8 mouse cellular contexts compared by ENCODE assay signal in the genomic region with DNA sequence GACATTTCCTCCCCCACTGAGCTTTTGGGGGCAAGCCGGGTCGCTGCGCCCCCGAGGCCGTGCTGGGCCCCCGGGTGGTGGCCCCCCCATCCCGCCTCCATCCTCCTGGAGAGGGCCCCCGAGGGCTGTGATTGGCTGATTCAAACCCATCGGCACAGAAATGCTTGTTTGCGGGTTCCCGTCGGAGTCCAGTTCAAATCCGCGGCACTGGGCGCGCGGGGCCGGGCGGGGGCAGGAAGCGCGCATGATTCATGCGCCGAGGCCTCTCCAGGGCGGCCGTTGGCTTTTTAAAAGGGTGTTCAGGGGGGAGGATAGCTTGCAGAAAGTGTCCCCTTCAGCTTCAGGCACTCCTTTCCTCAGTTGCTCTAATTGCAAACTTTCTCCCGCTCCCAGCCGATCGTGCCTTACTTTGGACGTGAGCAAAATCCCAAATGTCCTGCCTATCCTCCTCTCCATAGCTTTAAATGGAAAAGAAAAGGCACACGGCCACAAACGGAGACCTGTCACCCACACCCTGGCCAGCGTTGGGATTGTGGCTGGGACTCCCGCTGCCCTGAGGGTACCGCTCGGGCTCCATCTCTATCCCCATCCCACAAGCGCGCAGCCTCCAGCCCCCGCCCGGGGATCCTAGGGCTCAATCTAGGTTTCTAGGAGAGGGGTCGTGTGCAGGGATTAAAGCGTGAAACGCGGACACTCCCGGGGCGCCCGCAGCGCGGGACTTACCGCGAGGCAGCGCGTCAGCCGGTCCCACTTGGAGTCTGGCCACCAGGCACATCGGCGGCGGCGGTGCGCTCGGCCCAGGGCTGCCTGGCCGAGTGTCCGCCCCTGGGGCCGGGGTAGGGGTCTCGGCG. TPM values are rescaled to one million over a fixed set of nuclear protein-coding genes. Genes with fewer than 3 reads are reported as not detected.
DNase-seq lines count a peak whose midpoint lies in the region; ATAC-seq and TF ChIP-seq lines count a peak whose summit lies in the region.

A gene (minus strand): TSS at position 809 of the 851 bp plus-strand sequence.

- under 1% methylated on average over 63 of the region's 64 CpGs for WGBS in forebrain, postnatal 0 days
- WGBS in hindbrain, embryonic 15.5 days, result under 1% methylated on average over 59 of the region's 64 CpGs
- WGBS in lung, embryonic 15.5 days, result under 1% methylated on average over 64 of the region's 64 CpGs
- WGBS in olfactory bulb, adult 2 months, result 2% methylated on average over 64 of the region's 64 CpGs

- DNase-seq in adrenal gland, adult (ENCODE audit: inconsistent age in 2 of 2, low spot score in 1 of 2), result peak; percentile 55 to 81
- DNase-seq in adrenal gland, adult 8-10 months, result no peak
- DNase-seq in adrenal gland, adult 2 months, result peak; percentile 72
- DNase-seq in forebrain, postnatal 0 days, result no peak

- no peaks in the 10 kb centered on the region for H3K4me1 ChIP-seq in forebrain, postnatal 0 days (ENCODE audit: insufficient read depth)
- peaks cover 19% of the 10 kb centered on the region for H3K4me1 ChIP-seq in hindbrain, embryonic 15.5 days (replicated peaks)
- H3K4me1 ChIP-seq in lung, embryonic 15.5 days, result peaks cover 24% of the 10 kb centered on the region
- H3K4me1 ChIP-seq in olfactory bulb, adult 2 months (ENCODE audit: control insufficient read depth, insufficient read depth, low read length), result peaks cover 9% of the 10 kb centered on the region

- H3K4me2 ChIP-seq in forebrain, postnatal 0 days (ENCODE audit: low read depth), result peak within 1 kb of the TSS; percentile 94
- H3K4me2 ChIP-seq in hindbrain, embryonic 15.5 days, result peak within 1 kb of the TSS; percentile 84
- H3K4me2 ChIP-seq in lung, embryonic 15.5 days, result peak within 1 kb of the TSS; percentile 97

- H3K36me3 ChIP-seq in forebrain, postnatal 0 days (ENCODE audit: insufficient read depth), result no peaks in the 10 kb centered on the region
- H3K36me3 ChIP-seq in hindbrain, embryonic 15.5 days, result no peaks in the 10 kb centered on the region
- no peaks in the 10 kb centered on the region; the same call in 1 of the 2 replicates for H3K36me3 ChIP-seq in lung, embryonic 15.5 days

- H3K9ac ChIP-seq in forebrain, postnatal 0 days, result peak within 1 kb of the TSS; percentile 57
- H3K9ac ChIP-seq in hindbrain, embryonic 15.5 days, result peak within 1 kb of the TSS; percentile 43
- H3K9ac ChIP-seq in lung, embryonic 15.5 days, result peak within 1 kb of the TSS; percentile 54

- peak; percentile 55 for ATAC-seq in forebrain, postnatal 0 days
- peak; percentile 55; the same call in 1 of the 2 replicates for ATAC-seq in hindbrain, embryonic 15.5 days (ENCODE audit: low FRiP score, low read depth)
- peak; percentile 43; the same call in 1 of the 2 replicates for ATAC-seq in lung, embryonic 15.5 days (ENCODE audit: borderline replicate concordance, extremely low read depth, low FRiP score, low TSS enrichment)
- no peak for ATAC-seq in erythroid progenitor cell, adult 5-6 weeks (replicated peaks; ENCODE audit: low FRiP score, poor library complexity, severe bottlenecking)

- no peaks in the 10 kb centered on the region for H3K9me3 ChIP-seq in forebrain, postnatal 0 days (ENCODE audit: low read length)
- H3K9me3 ChIP-seq in hindbrain, embryonic 15.5 days, result no peaks in the 10 kb centered on the region
- no peaks in the 10 kb centered on the region for H3K9me3 ChIP-seq in lung, embryonic 15.5 days

- TF ChIP-seq POLR2A in olfactory bulb, adult 2 months (IDR thresholded peaks at IDR 0.05; ENCODE audit: insufficient read depth, low read depth, low read length), result no peak

- H3K27me3 ChIP-seq in forebrain, postnatal 0 days (ENCODE audit: insufficient read depth, low read length), result peaks cover 13% of the 10 kb centered on the region; the same call in 1 of the 2 replicates
- H3K27me3 ChIP-seq in hindbrain, embryonic 15.5 days, result peaks cover 24% of the 10 kb centered on the region
- H3K27me3 ChIP-seq in lung, embryonic 15.5 days, result peaks cover 18% of the 10 kb centered on the region

- peak within 1 kb of the TSS; percentile 48 for H3K4me3 ChIP-seq in forebrain, postnatal 0 days (ENCODE audit: low read depth, low read length)
- H3K4me3 ChIP-seq in hindbrain, embryonic 15.5 days, result peak within 1 kb of the TSS; percentile 52
- H3K4me3 ChIP-seq in lung, embryonic 15.5 days, result peak within 1 kb of the TSS; percentile 62
- H3K4me3 ChIP-seq in olfactory bulb, adult 2 months (ENCODE audit: insufficient read depth, low read depth, low read length), result peak within 1 kb of the TSS; percentile 52

- no peak for TF ChIP-seq CTCF in forebrain, postnatal 0 days (IDR thresholded peaks at IDR 0.05; ENCODE audit: low read depth)
- TF ChIP-seq CTCF in olfactory bulb, adult 2 months (IDR thresholded peaks at IDR 0.05; ENCODE audit: insufficient read depth, low read depth, low read length), result no peak

- H3K27ac ChIP-seq in forebrain, postnatal 0 days (ENCODE audit: low read depth, low read length), result no peak within 1 kb of the TSS
- H3K27ac ChIP-seq in hindbrain, embryonic 15.5 days (replicated peaks), result no peak within 1 kb of the TSS
- peak within 1 kb of the TSS; percentile 18; the same call in 1 of the 2 replicates for H3K27ac ChIP-seq in lung, embryonic 15.5 days
- no peak within 1 kb of the TSS for H3K27ac ChIP-seq in olfactory bulb, adult 2 months (ENCODE audit: insufficient read depth, low read depth, low read length)

RNA-seq across cellular contexts. Expression of the gene that starts here (rescaled TPM):
- total RNA-seq in adrenal gland, adult 8-10 months (2022), result 1 to 10 TPM; 2.4 to 4.5 (median 3.6) TPM
- total RNA-seq in adrenal gland, adult 2 months (2021), result 1 to 10 TPM; 1.2 to 1.7 TPM
- polyA plus RNA-seq in adrenal gland, adult 2 months (2012; rRNA removed), result 1.1 and 1.5 TPM in 2 replicates
- total RNA-seq in forebrain, postnatal 0 days (2014; rRNA removed), result 1.5 and 2.5 TPM in 2 replicates
- polyA plus RNA-seq in forebrain, postnatal 0 days (2015; fragmentation: Nextera tagmentation; extraction: Ambion mirVana), result 1.5 and 2.4 TPM in 2 replicates
- 2.1 and 2.3 TPM in 2 replicates for polyA plus RNA-seq in hindbrain, embryonic 15.5 days (2015; fragmentation: Nextera tagmentation; extraction: Ambion mirVana)
- polyA plus RNA-seq in lung, embryonic 15.5 days (2015; fragmentation: Nextera tagmentation; extraction: Ambion mirVana), result 3.2 and 4.2 TPM in 2 replicates
- not detected in 2 replicates for polyA plus RNA-seq in olfactory bulb, adult 2 months (2012; ENCODE audit: insufficient read depth, insufficient read length, low replicate concordance, missing spikeins)
- 2.5 TPM in 1 of 2 replicates, not detected in the other for total RNA-seq in erythroid progenitor cell, adult 5-6 weeks (2015; ENCODE audit: low replicate concordance)
- total RNA-seq in erythroid progenitor cell, adult 5-6 weeks (2017; ENCODE audit: low replicate concordance), result 1.4 and 2.2 TPM in 2 replicates

Comparison
In these comparisons a context has a peak if more than half of its experiments do, and no peak if none do; other contexts are left out.
1. DNase-seq: peak in adrenal gland, adult (2 of 2) and adrenal gland, adult 2 months (single experiment); none in adrenal gland, adult 8-10 months (single experiment) and forebrain, postnatal 0 days (single experiment).
2. Peak in every context shown above with its lines, with median percentiles within 50 percentile points of each other: H3K4me2 ChIP-seq, H3K4me3 ChIP-seq and H3K9ac ChIP-seq.